Mouse (Mus musculus) cerebellum, postnatal 36 days (tissue): ENCODE measurements around the gene Sema3a.
"Not testable (repeated sequence)": the region's sequence is repeated elsewhere in the genome, so short reads cannot be mapped to it uniquely, and the experiment has no call there.

Source experiments
- DNase-seq, 2 experiments: peaks; one replicate each; pipeline ENCODE4 v3.0.0; 2021 to 2022; ENCODE audit warnings: mixed read lengths in 2 of 2

The Sema3a gene

GRCm38 (mm10) chr5:13573867-13574266 is 448.7 kb downstream of the Sema3a start:
- no peak for DNase-seq

GRCm38 (mm10) chr5:13579123-13579522 is 453.9 kb downstream of the Sema3a start:
- DNase-seq, result no peak

GRCm38 (mm10) chr5:13585559-13586207 is 460.5 kb downstream of the Sema3a start:
- peak in 1 of 2 experiments; percentile 9 for DNase-seq

- DNase-seq, result no peak
Measured at GRCm38 (mm10) chr5:13594422-13594821, 469.2 kb downstream of the Sema3a start.

GRCm38 (mm10) chr5:13611631-13612030 is 486.4 kb downstream of the Sema3a start:
- no peak for DNase-seq

- DNase-seq, result no peak
Measured at GRCm38 (mm10) chr5:13612088-13612487, 486.9 kb downstream of the Sema3a start.

GRCm38 (mm10) chr5:13614575-13614974 is 489.4 kb downstream of the Sema3a start:
- not testable (repeated sequence) for DNase-seq

GRCm38 (mm10) chr5:13615907-13616306 is 490.7 kb downstream of the Sema3a start:
- DNase-seq, result no peak

- no peak for DNase-seq
Measured at GRCm38 (mm10) chr5:13622578-13622977, 497.4 kb downstream of the Sema3a start.

GRCm38 (mm10) chr5:13624754-13625153 is 499.5 kb downstream of the Sema3a start:
- DNase-seq, result no peak

GRCm38 (mm10) chr5:13626093-13626492 is 500.9 kb downstream of the Sema3a start:
- no peak for DNase-seq

GRCm38 (mm10) chr5:13628606-13629311 is 503.5 kb downstream of the Sema3a start:
- peak; percentile 78 to 84 for DNase-seq

GRCm38 (mm10) chr5:13629916-13630315 is 504.7 kb downstream of the Sema3a start:
- no peak for DNase-seq

- DNase-seq, result no peak
Measured at GRCm38 (mm10) chr5:13630692-13631091, 505.5 kb downstream of the Sema3a start.

GRCm38 (mm10) chr5:13636237-13636636 is 511.0 kb downstream of the Sema3a start:
- DNase-seq, result no peak
